Mouse (Mus musculus) thymus, postnatal 25 days (tissue): ENCODE measurements around the gene Sipa1l3.

ENCODE experiments used
- DNase-seq: peaks from one replicate; pipeline ENCODE4 v3.0.0; 2022

The Sipa1l3 gene

DNA sequence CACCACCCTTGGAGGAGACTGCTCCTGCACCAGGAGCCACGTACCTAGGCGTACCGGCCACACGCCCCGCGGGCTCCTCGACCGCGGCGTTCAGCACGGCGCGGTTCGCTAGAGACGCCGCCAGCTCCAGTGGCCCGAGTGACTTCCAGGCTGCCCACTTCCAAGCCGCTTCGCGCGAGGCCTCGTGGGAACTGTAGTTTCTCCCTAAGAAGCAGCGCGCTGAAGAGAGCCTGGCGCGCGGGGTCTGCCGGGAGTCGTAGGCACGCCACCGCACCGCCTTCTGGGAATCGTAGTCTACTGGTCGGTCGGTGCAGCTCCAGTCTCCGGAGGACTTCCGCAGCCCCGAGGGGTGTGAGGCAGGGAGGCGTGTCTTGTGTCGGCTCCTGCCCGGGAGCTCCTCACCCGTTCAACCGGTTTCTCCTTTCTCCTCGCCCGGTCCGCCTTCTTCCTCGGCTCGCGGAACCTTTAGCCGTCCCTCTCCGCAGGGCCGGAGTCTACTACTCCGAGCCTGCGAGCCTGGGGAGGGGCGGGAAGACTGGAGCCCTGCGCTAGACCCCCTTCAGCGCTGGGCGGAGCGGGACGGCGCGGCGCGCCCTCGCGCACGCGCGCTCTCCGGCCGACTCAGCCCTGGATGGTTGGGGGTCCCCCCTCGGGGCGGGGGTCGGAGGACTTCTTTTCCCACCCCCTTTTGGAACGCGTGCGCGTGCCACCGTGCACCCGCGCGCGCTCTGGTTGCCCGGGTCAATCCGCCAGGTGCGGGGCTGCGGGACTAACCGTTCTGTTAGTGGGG, at the start of gene Sipa1l3:
Sipa1l3 (minus strand) TSS at position 221 of the 790 bp plus-strand sequence.
- peak; percentile 97 for DNase-seq

DNA sequence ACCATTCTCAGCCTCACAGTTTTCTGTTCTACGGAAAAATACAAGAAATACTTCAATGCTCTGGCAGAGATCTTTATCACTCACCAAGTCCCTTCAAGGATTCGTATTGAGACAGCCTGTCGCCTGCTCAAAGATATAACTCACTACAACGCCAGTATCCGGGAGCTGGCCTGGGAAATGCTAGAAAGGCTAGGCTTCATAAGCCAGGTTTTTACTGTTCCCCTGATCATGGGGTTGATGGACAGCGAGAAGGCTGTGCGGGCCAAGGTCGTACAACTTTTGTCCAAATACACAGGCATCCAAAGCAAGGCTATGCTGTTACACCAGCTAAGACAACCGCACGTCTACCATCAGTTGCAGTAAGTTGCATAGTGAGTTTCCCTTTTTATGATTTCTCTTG, 44.6 kb upstream of the Sipa1l3 start:
- no peak for DNase-seq

DNA sequence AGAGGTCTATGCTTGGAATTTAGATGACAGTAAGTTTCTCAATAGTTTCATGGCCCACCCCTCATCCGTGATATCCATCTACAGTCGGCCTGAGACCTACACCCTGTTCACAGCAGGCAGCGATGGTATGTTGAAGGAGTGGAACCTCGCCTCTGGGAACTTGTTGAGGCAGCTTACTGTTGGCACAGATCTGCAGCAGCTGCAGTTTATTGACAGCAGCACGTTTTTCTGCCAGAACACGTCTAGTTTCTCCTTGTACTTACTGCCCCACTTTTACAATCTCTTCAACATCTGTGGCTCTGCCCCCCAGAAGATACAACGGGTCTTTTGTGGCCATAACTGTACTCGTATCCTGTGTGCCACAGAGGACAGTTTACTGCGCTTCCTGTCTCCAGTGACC, 42.6 kb upstream of the Sipa1l3 start:
- DNase-seq = no peak

DNA sequence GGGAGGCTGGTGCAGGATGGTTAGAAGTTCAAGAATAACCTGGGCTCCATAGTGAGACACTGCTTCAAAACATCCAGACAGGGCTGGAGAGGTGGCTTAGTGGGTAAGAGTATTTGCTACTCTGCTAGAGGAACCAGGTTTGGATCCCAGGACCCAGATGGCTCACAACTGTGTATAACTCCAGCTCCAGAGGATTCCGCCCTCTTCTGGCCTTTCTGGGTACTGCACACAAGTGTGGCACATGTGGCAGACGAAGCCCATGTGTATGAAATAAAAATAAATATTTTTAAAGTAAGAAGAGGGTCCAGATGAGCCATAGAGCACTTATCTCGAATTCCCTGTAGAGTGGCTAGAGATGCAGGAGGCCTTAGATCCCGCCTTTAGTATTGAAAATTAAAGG, 40.8 kb upstream of the Sipa1l3 start:
- peak; percentile 5 for DNase-seq

DNA sequence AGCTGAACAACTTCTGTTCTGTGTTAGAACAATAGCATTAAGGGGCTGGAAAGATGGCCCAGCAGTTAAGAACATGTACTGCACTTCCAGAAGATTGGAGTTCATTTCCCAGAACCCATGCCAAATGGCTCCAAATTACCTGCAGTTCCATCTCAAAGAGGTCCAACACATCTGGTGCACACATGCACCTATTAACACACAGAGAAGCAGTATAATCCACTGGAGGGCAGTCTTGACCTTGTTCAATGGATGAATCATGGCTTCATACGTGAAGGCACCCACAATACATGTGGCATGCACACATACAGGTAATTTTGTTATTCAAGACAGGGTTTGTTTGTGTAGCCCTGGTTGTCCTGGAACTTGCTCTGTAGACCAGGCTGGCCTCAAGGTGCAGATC, 40.3 kb upstream of the Sipa1l3 start:
- DNase-seq = no peak

DNA sequence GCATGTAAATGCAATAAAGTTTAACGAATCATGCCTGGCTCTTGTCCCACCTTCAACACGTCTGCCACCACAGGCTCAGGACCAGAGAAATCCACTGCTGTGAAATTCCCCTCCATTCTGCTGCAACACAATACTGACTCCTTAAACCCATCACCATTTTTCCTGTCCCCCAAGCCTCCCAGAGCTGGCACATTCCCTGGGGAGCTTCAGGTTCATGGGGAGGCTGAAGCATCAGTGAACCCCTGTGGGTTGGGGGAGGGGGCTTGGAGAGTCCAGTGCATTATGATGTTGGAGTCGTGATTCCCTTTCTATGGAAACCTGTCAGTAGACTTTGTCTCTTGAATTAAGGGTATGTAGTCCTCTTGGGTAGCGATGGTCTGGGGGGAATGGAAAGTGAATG, 37.8 kb upstream of the Sipa1l3 start:
- no peak for DNase-seq

DNA sequence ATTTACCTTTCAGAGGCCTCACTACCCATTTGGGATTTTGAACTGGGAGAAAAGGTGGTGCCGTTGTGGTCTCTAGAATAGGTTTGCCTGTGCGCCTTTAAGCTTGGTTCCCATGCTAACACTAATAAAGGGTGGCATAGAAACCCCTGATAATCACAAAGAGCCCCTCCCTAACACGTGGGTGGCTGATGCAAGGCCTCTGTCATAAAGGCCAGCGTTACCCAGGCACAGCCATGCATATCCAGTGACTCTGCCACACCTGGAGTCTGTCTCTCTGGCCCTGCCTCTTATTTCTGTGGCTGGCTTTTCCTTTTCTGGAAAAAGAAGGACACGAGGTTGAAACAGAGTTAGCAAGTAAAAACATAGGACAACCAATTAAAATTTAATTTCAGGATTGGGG, 37.1 kb upstream of the Sipa1l3 start:
- no peak for DNase-seq

DNA sequence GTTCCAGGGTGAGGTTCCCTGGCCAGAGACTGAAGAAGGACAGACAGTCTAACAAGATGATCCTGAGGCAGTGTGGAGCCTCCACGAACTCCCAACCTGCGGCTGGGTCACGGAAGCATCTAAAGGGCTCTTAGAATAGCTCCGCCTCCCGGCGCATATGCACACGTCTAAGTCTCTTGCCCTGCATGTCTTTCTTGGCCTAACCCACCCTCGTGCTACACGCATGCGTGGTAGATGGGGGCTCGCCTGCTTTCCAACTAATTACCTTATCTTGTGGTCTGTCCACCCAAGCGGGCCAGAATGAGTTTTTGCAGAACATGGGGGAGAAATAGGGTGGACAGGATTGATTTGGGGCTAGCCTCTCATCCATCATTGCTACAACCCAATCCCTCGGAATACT, 36.6 kb upstream of the Sipa1l3 start:
- no peak for DNase-seq

DNA sequence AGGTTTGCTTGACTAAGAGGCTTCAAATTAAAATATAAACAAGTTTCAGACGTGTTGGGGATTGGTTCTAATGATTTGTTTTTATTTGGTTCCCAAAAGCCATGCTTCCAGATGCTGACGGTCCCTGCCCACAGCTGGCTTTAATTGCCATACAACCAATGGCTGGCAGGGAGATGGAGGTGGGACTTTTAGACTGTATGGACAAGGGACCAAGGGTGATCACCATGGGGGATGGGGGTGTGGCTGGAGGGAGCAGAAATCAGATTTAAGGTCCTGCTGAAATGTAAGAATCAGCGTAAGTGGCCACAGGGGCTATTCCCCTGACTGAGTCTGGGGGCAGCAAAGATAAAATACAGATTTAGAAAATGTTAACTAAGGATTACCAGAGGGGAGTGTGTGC, 32.2 kb upstream of the Sipa1l3 start:
- DNase-seq = no peak

DNA sequence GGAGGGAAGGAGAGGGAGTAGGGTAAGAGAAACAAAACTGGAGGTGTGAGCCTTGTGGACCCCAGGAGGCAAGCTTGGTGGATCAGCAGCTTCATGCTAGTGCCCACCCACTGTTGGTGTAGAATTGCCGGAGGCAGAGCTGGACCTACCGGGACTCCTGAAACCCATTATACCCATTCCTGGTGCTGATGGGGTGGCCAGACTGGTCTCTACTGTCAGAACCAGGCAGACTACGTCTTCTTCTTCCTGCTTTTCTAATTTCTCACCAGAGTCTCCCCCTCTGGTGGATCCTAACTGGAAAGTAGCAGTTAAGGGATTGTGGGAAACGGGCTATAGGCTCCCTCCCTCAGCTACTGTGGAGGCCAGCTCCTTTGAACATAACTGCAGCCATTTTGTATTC, 23.2 kb upstream of the Sipa1l3 start:
- no peak for DNase-seq

DNA sequence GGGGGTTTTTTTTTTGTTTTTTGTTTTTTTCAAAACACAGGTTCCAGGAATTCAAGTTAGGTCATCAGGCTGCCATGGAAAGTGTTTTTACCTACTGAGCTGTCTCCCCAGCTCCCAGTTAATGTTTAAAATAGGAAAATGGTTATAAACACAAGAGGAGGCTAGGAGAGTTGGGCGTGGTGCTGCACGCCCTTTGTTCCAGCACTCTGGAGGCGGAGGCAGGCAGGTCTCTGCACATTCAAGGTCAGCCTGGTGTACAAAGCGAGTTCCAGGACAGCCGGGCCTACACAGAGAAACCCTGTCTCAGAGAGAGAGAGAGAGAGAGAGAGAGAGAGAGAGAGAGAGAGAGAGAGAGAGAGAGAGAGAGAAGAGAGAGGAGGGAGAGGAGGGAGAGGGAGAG, 22.7 kb upstream of the Sipa1l3 start:
- no peak for DNase-seq

DNA sequence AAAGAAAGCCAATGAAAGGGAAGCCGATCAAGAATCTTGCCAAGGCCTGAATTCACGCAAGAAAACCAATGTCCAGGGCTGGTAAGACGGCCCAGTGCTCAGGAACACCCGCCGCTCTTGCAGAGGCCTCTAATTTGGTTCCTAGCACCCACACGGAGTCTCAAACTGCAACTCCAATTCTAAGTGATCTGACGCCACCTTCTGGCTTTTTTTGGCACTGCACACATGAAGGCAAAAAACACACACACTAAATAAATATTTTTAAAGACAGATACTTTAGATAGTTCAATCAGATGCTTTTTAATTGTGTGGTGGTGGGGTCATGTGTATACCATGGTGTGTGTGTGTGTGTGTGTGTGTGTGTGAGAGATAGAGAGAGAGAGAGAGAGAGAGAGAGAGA, 22.2 kb upstream of the Sipa1l3 start:
- no peak for DNase-seq

DNA sequence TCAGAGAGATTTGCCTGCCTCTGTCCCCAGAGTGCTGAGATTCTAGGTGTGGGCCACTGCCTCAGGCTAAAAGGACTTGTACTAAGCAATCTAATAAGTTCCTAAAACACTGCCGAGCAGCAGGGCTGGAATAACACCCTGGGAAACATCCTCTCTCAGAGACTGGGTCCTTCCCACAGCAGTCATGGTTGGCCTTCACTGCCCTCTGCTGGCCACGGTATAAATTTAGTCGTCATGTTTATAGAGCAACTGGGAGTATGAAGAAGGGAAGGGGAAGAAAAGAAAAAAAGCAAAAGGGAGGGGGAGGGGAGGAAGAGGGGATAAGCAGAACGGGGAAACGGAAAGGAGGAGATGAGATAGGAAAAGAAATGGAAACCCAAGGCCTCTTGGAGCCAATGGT, 5.3 kb upstream of the Sipa1l3 start:
- peak; percentile 70 for DNase-seq

DNA sequence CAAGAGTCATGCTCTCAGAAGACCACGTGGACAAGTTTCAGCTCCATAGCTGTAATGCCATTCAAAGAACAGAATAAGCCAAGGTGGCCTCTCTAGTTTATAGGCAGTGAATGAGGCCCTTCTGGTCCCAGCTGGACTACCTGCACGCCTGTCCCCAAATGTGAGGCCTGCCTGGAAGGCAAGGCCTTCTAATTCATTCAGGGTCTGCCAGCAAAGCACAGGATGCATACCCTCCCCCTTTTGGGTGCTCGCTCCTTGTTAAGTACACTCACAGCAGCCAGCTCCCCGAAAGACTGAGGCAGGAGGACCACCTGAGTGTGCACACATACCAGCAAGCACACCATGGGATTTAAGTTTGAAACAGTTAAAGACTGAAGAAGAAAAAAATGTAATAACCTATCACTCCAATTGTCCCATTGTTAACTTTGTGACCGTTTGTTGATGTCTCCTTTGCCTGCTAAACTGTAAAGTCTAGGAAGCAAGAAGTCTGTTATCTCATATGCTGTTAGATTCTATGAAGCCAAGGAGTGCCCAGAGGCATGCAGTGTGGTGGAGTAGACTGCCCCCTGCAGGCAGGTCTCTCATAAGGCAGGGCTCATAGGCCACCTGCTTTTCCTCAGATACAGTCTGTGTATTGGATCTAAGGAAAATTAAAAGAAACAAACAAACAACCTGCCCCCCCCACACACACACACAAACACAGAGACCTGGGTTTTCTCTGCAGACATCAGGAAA, 3.6 kb upstream of the Sipa1l3 start:
- peak; percentile 81 for DNase-seq

DNA sequence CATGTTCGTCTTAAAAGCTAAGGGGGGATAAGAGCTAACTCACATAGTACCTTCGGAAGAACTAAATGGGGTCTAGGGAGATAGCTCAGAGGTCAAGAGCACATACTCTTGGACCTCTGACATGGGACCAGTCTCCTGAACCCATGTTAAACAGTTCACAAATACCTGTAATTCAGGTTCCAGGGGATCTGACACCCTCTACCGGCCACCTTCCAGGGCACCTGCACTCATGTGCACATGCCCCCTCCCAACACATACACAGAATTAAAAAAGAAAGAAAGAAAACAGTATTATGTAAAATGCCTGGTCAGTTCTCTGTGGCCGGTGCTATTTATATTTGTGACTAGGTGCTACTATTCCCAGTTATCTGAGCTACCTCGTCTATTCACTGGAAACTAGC, 2.9 kb upstream of the Sipa1l3 start:
- no peak for DNase-seq

DNA sequence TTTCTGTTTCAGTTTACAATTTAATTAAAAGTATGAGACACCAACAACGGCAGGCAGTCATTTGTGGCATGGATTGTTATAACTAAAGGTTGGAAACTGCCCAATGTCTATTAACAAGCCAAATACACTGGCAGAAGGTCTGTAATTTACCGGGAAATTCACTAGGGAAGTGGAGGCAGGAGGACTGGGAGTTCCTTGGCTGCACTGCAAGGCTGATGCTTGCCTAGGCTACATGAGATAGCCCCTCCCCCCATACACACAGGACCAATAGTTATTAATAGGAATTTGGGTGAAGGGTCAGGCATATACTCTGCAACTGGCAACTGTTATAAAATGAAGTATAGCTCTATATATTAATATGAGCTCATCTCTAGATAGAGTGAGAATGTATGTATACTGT, 2.4 kb upstream of the Sipa1l3 start:
- no peak for DNase-seq

DNA sequence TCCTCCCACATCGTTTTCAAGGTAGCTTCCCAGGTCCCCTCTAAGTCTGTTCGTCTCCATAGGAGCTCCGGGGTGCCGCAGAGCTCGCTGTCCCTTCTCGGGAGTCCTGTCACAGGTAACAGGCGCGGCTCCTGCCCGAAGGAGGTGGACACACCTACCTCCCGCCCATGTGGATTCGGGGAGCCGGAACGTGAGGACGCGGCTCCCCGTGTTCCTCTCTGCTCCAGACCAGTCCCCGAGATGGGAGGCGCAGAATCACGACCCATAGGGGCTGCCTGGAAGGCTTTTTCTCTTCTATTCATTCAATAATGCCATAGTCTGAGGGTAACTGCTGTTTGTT, 740 bp upstream of the Sipa1l3 start:
- DNase-seq = no peak

DNA sequence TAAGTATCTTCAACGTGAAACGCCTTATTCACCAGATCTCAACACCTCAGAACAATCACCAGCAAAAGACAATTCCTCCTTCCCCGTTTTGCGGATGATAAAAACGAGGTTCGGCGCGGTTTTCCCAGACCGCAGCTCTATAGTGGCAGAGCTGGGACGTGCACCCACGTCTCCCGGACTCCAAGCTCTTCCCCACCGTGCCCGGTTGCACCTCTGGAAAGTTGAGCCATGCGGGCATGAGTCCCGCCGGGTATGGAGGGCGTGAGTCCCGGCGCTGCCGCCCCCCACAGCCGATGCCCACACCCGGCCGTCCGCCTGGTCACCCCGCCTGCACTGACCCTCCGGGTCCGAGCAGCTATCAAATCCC, 404 bp downstream of the Sipa1l3 start:
- DNase-seq = no peak

DNA sequence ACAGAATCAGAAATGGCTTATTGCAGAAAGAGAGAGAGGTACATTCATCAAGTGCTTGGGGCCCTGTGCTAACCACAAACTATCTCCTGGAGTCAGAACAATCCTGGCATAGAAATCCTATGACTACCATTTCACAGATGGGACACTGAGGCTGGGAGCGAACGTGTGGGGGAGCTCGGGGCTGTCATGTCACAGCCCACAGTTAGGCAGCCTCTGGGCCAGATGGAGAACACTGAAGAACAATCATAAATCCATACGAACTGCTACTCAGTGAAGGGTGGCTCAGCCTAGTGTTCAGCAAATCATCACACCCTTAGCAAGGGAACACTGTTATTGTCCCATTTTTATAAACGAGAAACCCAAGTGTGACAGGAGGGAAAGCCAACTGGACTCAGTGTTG, 1.3 kb downstream of the Sipa1l3 start:
- DNase-seq = no peak

DNA sequence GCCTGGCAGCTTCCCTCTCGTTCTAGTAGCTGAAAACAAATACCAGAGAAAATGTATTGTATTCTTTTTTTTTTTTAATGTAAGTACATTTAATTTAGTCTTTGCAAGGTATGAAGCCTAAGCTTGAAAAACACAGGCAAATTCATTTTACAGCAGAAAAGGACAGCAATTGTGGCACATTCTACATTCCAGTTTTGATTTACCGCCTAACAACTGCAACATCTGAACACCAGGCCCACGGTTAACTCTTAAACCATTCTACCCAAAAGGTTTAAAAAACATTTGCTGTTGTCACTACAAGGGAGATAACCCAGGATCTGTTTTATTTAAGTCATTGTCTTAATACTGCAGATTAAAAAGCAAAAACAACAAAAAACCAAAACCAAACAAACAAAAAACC, 2.8 kb downstream of the Sipa1l3 start:
- no peak for DNase-seq

DNA sequence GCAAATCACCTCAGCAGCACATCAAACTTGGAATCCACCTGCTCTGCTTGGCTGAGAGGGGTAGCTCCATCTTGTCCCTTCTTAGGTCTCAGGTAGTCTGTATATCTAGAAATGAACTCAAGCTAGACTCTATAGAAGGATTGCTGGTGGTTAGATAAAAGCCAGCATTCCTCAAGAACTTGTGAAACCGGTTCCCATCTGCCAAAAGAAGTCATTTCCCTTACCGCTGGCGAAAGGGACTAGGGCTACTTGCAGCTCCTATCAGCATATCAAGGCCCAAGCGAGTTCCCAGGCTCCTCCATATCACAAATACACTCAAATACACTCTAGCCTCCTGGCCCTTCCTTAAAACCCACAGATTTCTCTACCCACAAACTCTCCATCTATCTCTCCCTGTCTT, 5.7 kb downstream of the Sipa1l3 start:
- no peak for DNase-seq

DNA sequence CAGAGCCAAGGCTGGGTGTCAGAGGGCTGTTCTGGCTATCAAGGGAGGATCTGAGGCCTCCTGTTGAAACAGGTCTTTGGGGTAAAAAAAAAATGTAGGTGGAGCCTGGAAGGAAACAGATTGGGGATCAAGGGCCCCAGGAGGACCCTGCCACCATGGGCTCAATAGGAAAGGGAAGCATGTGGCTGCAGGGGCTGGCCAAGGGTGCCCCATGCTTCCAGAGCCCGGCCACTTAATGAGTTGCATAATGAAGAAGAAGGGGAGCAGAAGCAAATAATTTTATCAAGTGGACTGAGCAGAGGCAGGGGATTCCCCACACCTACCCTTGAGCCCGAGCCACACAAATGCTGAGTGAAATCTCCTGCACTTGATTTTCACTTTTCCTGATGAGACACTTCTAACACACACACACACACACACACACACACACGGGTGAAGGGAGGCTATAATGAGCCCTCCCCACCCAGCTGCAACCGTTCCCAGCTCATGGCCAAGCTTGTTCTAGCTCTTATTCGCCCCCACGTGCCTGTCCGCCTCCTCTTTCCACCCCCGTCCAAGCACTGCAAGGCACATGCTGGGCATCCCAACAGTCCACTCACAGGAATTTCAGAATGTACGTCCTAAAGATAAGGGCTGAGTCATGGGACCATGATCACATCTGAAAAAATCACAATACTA, 6.7 kb downstream of the Sipa1l3 start:
- DNase-seq = no peak

DNA sequence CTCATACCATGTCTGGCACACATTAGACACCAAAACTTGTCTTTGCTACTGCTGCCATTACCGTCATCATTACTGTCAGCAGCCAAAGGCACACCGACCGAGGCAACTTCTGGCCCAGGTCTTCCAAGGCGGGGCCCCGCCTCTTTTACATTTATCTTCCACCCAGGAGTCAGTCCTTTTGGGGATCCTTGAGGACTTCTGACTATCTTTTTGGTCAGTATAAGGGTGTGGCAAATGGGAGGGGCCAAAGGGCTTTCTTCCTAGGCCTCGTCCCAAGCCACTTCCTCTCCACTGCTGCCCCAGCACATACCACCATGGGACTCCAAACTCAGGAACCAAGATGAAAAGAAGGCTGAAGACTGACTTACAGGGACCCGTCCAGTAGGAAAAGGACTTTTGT, 9.9 kb downstream of the Sipa1l3 start:
- no peak for DNase-seq
